Mouse (Mus musculus) heart, adult 2 months (tissue): ENCODE data around the gene Bphl. TPM values are rescaled to one million over a fixed set of nuclear protein-coding genes. Genes with fewer than 3 reads are reported as not detected.

Source experiments
- DNase-seq, 2 experiments: peaks; one replicate each; pipeline ENCODE4 v3.0.0; 2021
- H3K27ac ChIP-seq: fragments of 200-600 bp; 2 replicates; pipeline ENCODE4 v1.8.1; 2022
- H3K27me3 ChIP-seq: fragments of 200-500 bp; 2 replicates; pipeline ENCODE4 v1.6.1; 2012; ENCODE audit warnings: mild to moderate bottlenecking, low read length, inconsistent platforms, mixed read lengths; ENCODE audit not compliant: control insufficient read depth, insufficient read depth
- H3K36me3 ChIP-seq: fragments of 200-500 bp; 2 replicates; pipeline ENCODE4 v1.6.1; 2012; ENCODE audit warnings: low read length, inconsistent platforms; ENCODE audit not compliant: control insufficient read depth, insufficient read depth
- H3K4me1 ChIP-seq: fragments of 200-500 bp; 2 replicates; pipeline ENCODE4 v1.6.1; 2011; ENCODE audit warnings: low read length; ENCODE audit not compliant: control insufficient read depth, insufficient read depth
- H3K4me3 ChIP-seq: fragments of 200-600 bp; 2 replicates; pipeline ENCODE4 v1.8.1; 2022
- H3K79me2 ChIP-seq: fragments of 200-500 bp; replicated peaks from 2 replicates; pipeline ENCODE4 v1.6.1; 2012; ENCODE audit warnings: mild to moderate bottlenecking, inconsistent platforms, low read length, moderate library complexity, mixed read lengths; ENCODE audit not compliant: control insufficient read depth, insufficient read depth
- H3K9ac ChIP-seq: fragments of 200-500 bp; 2 replicates; pipeline ENCODE4 v1.6.1; 2012; ENCODE audit warnings: low read depth, mild to moderate bottlenecking, control low read depth, inconsistent platforms, low read length, mixed read lengths
- CTCF ChIP-seq: fragments of 200-600 bp; IDR thresholded peaks from 2 replicates; pipeline ENCODE4 v1.8.1; 2022; ENCODE audit warnings: antibody characterized with exemption, mild to moderate bottlenecking, moderate library complexity
- EP300 ChIP-seq: fragments of 200-500 bp; IDR thresholded peaks from 2 replicates; pipeline ENCODE4 v1.6.1; 2011; ENCODE audit warnings: low read depth, low read length, control low read depth; ENCODE audit not compliant: insufficient read depth
- POLR2A ChIP-seq: fragments of 200-500 bp; IDR thresholded peaks from 2 replicates; pipeline ENCODE4 v1.6.1; 2011; ENCODE audit warnings: mild to moderate bottlenecking, low read depth, low read length, control low read depth; ENCODE audit not compliant: insufficient read depth
- WGBS: fragments of 180-500 bp; shearing (Covaris S2); methylation state at CpG from one replicate; pipeline ENCODE4 v1.1.7; 2018; 5-methylcytosine and 5-hydroxymethylcytosine counted together
- intact Hi-C: fragments of 180-260 bp; cut with DNase I; formaldehyde crosslinking; loops from one replicate; pipeline ENCODE4 v1.15.1; 2025
- long read RNA-seq: library from polyadenylated mRNA; stranded (forward); transcript quantifications from one replicate; pipeline ENCODE4 v2.0.0, GENCODE M21; 2021
- polyA plus RNA-seq: library from polyadenylated mRNA; depleted of rRNA; stranded (reverse); fragments of >200 nt; gene quantifications from 2 replicates; pipeline ENCODE4 v1.2.3, GENCODE M21; 2012; rRNA removed
- total RNA-seq, 2 experiments: library from RNA; stranded (reverse); gene quantifications; 2 replicates each; pipeline ENCODE4 v1.2.3; 2021

Gene Bphl
- total RNA-seq (10 to 100 TPM; 32.5 to 35.3 TPM), polyA plus RNA-seq (29.8 and 43.3 TPM in 2 replicates)
- long read RNA-seq, transcript Bphl-201 (7 exons, 1,253 nt) = major isoform, 25 of 46 reads
- long read RNA-seq, partial matches to known transcripts = 19 of 46 reads
- long read RNA-seq, other reads (novel, unspliced or antisense) = 2 of 46 reads

DNA sequence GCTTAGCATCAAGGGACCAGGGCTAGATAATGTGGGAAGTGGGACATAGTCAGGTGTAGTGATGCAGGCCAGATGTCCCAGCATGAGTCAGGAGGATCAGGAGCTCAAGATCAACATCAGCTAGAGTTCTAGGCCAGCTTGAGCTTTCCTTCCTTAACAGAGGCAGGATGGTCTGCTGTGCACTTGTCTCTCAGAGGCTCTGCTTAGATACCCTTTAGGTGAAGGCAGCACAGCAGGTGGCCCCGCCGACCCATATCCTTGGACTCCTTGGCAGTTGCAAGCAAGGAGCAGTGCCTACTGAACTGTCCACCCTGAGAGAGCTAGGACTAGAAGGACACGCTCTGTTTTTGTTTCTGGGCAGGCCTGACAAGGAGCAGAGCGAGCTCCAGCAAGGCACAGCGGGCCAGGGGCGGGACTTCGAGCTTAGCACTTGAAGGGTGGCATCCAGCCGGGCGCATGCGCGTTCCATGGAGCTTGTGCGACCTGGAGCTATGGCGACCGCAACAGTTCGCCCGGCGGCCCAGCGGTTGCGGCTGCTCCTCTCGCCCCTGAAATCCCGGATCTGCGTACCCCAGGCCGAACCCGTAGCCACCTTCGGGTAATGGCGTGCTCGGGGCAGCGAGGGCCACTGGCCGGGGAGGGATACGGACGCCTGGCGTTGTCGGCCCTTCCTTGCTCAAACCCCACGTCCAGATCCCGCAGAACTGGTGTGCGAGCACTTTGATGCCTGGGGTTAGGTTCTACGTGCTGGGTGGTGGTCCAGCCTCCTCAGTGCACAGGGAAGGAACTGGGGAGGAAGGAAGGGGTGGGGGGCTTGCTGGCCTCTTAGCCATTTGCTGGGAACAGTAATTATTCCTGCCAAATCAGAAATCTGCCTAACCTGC lies at the start of gene Bphl:
Gene Bphl, plus strand, starts transcription at position 426 of the 884 bp plus-strand sequence.
- H3K27ac ChIP-seq = peak within 1 kb of the TSS; percentile 89
- intact Hi-C loops = no loop called here
- no peaks in the 10 kb centered on the region for H3K27me3 ChIP-seq
- peaks cover 5% of the 10 kb centered on the region for H3K4me1 ChIP-seq
- peak within 1 kb of the TSS; percentile 83 for H3K4me3 ChIP-seq
- peak within 1 kb of the TSS; percentile 99 for H3K9ac ChIP-seq
- no peaks in the 10 kb centered on the region for H3K36me3 ChIP-seq
- peak; percentile 86 for TF ChIP-seq POLR2A
- no peak for TF ChIP-seq CTCF
- no peak for TF ChIP-seq EP300
- no peaks in the 10 kb centered on the region; the same call in 1 of the 2 replicates for H3K79me2 ChIP-seq
- peak; percentile 91 to 94 for DNase-seq
- WGBS = under 1% methylated on average over 37 of the region's 37 CpGs

DNA sequence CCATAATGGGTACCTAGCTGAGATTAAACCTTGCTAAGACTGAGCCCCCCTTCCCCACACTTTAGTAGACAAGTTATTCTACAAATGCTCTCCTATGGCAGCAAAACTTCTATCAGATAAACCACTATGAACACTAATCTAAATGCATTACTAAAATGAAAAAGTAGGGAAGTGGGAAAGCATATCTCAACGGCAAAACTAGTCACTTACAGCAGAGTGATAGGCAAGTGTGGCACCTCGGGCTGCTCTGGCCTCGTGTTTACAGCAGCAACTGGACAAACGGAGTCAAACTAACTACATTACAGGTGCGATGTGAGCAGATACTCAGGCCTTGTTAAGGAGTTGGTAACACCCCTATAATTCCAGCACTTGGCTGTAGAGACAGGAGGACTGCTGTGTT lies 47.8 kb upstream of the Bphl start:
- intact Hi-C loops = no loop called here

DNA sequence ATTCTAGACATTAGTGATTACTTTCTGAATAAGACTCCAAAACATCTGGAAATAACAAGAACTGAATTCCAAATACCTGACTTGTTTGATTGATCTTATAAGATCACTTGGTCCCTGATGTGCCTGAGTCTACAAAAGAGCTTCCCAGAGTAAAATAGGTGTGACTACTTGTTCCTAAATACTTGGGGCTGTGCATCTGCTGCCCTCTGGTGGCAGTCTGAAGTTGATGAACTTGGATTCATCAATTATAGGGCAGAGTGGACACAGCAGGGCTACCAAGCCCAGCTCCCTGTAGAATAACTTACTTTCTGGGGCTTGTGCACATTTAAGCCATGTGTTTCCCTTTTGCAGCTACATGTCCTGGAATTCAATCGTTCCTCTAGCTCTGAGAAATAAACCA lies 42.2 kb upstream of the Bphl start:
- no peaks in the 10 kb centered on the region for H3K27me3 ChIP-seq
- peak; percentile 72 to 77 for DNase-seq
- H3K79me2 ChIP-seq = no peaks in the 10 kb centered on the region
- no peaks in the 10 kb centered on the region for H3K36me3 ChIP-seq
- intact Hi-C loops = loop anchor here (1.0 kb wide), 1 partner anchor 38 kb away; no protein-coding TSS in a partner anchor
- H3K9ac ChIP-seq = no peak overlapping the region
- no peak for TF ChIP-seq POLR2A
- TF ChIP-seq CTCF = no peak; the same call in 1 of the 2 replicates
- TF ChIP-seq EP300 = no peak
- no peak overlapping the region for H3K27ac ChIP-seq
- no peak overlapping the region for H3K4me3 ChIP-seq
- WGBS = 21% methylated on average over 1 of the region's 1 CpGs
- H3K4me1 ChIP-seq = no peaks in the 10 kb centered on the region

More for the DNA sequence above, 47.8 kb upstream of the Bphl start:
- Histone ChIP-seq H3K4me3 (no peak overlapping the region), H3K4me1 (no peaks in the 10 kb centered on the region), H3K27ac (no peak overlapping the region), H3K27me3 (no peaks in the 10 kb centered on the region), H3K79me2 (no peaks in the 10 kb centered on the region), H3K36me3 (peaks cover 1% of the 10 kb centered on the region; the same call in 1 of the 2 replicates), H3K9ac (no peak overlapping the region)
- DNase-seq = no peak
- TF ChIP-seq CTCF = no peak
- no peak for TF ChIP-seq EP300
- no peak for TF ChIP-seq POLR2A
- 86% methylated on average over 5 of the region's 5 CpGs for WGBS

DNA sequence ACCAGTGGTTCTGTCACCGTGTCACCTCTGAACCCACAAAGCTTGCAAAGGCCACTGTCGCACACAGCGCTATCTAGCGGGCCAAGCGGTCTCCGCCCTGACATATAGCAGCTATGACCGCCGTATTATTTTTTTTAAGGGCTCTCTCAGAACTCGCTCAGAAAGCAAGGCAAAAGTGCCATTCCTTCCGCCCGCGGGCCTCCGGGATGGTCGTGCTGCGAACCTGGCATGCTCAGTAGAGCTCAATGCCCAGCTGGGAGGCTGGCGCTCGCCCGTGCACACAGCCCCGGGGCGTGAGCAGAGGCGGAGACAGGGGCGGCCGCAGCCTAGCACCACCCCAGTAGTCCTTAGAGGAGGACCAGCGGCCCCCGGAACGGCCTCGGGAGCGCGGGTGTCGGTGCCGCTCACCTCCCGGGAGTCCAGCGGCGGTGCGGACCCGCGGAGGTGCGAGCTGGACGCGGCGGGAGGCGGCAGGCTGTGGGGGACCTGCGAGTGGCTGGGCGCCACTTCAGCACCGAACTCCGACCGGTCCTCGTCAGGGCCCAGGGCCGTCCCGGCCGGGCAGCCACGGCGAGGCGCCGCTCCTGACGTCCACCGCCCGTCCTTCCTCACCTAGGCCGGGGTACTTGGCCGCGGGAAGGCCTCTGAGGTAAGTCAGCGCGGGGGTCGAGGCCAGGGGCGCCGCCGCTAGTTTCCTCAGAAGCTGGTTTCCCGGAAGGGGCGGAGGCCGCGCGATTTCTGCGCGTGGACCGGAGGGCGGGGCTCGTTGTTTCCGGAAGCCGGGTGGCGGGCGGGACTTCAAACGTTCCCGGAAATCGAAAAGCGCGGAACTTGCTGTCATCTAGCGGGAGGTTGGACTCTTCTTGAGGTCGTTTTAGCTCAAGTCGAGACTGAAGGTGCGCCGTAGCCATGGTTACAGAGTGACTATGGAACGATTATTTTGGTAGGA lies 35.1 kb upstream of the Bphl start, which contains the start of the genes Ripk1 and Serpinb6a:
Gene Ripk1, plus strand, starts transcription at position 306 of the 949 bp plus-strand sequence.
Gene Serpinb6a, minus strand, starts transcription at position 737 of the 949 bp plus-strand sequence.
- Histone ChIP-seq H3K4me1 (peaks cover 6% of the 10 kb centered on the region), H3K36me3 (peaks cover 10% of the 10 kb centered on the region), H3K4me3 (peak within 1 kb of the TSS; percentile 83), H3K27ac (peak within 1 kb of the TSS; percentile 95), H3K79me2 (peaks cover 4% of the 10 kb centered on the region), H3K9ac (peak within 1 kb of the TSS; percentile 97), H3K27me3 (no peaks in the 10 kb centered on the region)
- peak; percentile 94 to 95 for DNase-seq
- intact Hi-C loops = loop anchor here (1.0 kb wide), 1 partner anchor 32 kb away; no protein-coding TSS in a partner anchor
- TF ChIP-seq EP300 (no peak), CTCF (peak; percentile 67), POLR2A (peak; percentile 71; the same call in 1 of the 2 replicates)
- under 1% methylated on average over 92 of the region's 92 CpGs for WGBS

DNA sequence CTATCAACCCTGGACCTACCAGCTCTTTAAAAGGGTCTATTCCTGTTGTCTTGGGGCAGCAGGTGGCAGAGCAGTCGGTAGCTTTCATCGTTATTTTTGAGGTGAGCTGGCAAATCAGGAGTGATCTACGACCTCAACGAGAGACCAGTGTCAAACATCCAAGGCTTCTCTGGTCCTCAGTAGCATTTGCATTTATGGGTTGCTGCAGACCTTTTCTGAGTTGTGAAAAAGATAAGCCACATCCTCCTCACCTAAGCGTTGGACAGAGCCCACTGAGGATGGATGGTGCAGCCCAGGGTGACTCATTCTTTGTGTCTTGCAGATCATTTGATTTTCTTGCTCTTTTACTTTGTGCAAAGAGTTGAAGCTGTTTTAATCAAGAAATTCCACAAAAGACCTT lies 34.3 kb upstream of the Bphl start:
- WGBS = 3% methylated on average over 5 of the region's 5 CpGs

More for the DNA sequence above, 34.3 kb upstream of the Bphl start:
- peaks cover 7% of the 10 kb centered on the region for H3K4me1 ChIP-seq
- peaks cover 5% of the 10 kb centered on the region for H3K79me2 ChIP-seq
- peaks cover 10% of the 10 kb centered on the region for H3K36me3 ChIP-seq
- intact Hi-C loops = loop anchor here (1.0 kb wide), 1 partner anchor 33 kb away; no protein-coding TSS in a partner anchor
- TF ChIP-seq EP300 (no peak), POLR2A (no peak), CTCF (no peak)
- no peak for DNase-seq
- H3K4me3 ChIP-seq = peak overlapping the region; percentile 83
- H3K27me3 ChIP-seq = no peaks in the 10 kb centered on the region
- H3K27ac ChIP-seq = peak overlapping the region; percentile 23
- H3K9ac ChIP-seq = peak overlapping the region; percentile 57
